15 mouse cellular contexts compared by ENCODE assay signal in genomic region chr11:52924196-52924595, GRCm38 (mm10).
"Had no signal": no experiment of that assay in that cellular context is flagged by ENCODE, and none has a peak within 500 bp of the region (broad histone marks: within the 10 kb centered on the region; RNA-seq: fewer than 3 reads in every experiment).

No protein-coding gene starts in this region.

- H3K4me3 ChIP-seq: limb, embryonic 13.5 days; midbrain, embryonic 10.5 days; myocyte; neural tube, embryonic 12.5 days had no signal

- DNase-seq: kidney, adult 8-10 months; kidney, postnatal 36 days; lung, adult 18-20 months; lung, postnatal 36 days; midbrain, embryonic 14.5 days; retina, postnatal 1 day; right cerebral cortex, postnatal 4 days; spleen, adult 18-20 months; thymus, postnatal 36 days had no signal

- H3K27ac ChIP-seq: kidney, postnatal 0 days; limb, embryonic 13.5 days; liver, embryonic 14.5 days; midbrain, embryonic 10.5 days; neural tube, embryonic 12.5 days had no signal
